Mouse (Mus musculus) embryonic facial prominence, embryonic 14.5 days (tissue): ENCODE data around the gene Foxb2. TPM values are rescaled to one million over a fixed set of nuclear protein-coding genes. Genes with fewer than 3 reads are reported as not detected.
A peak's percentile ranks its signal among the peaks of the same experiment; 100 is the strongest.

Experiments used
- ATAC-seq: fragments of 200-750 bp; cut with Nextera tagmentation; 2 replicates; pipeline ENCODE4 v1.8.0; 2017; ENCODE audit warnings: low read depth, moderate number of reproducible peaks, moderate TSS enrichment
- DNase-seq: peaks from one replicate; pipeline ENCODE4 v3.0.0-alpha.2; 2015; ENCODE audit warnings: low spot score
- H3K27ac ChIP-seq: fragments of 300-500 bp; sonication (generic); replicated peaks from 2 replicates; pipeline ENCODE4 v1.5.1; 2014; ENCODE audit warnings: low read depth, mild to moderate bottlenecking, low read length, moderate library complexity
- H3K27me3 ChIP-seq: fragments of 300-500 bp; sonication (generic); replicated peaks from 2 replicates; pipeline ENCODE4 v1.6.1; 2014; ENCODE audit warnings: low read length; ENCODE audit not compliant: control insufficient read depth, insufficient read depth
- H3K36me3 ChIP-seq: fragments of 300-500 bp; sonication (generic); 2 replicates; pipeline ENCODE4 v1.6.1; 2014; ENCODE audit warnings: low read length, mixed read lengths; ENCODE audit not compliant: control insufficient read depth, insufficient read depth
- H3K4me1 ChIP-seq: fragments of 300-500 bp; sonication (generic); 2 replicates; pipeline ENCODE4 v1.6.1; 2014; ENCODE audit warnings: antibody characterized with exemption, low read length; ENCODE audit not compliant: control insufficient read depth, insufficient read depth
- H3K4me2 ChIP-seq: fragments of 300-500 bp; sonication (generic); 2 replicates; pipeline ENCODE4 v1.6.1; 2014; ENCODE audit warnings: low read depth, mild to moderate bottlenecking, low read length, moderate library complexity, mixed read lengths
- H3K4me3 ChIP-seq: fragments of 300-500 bp; sonication (generic); 2 replicates; pipeline ENCODE4 v1.5.1; 2014; ENCODE audit warnings: low read depth, mild to moderate bottlenecking, low read length
- H3K9ac ChIP-seq: fragments of 300-500 bp; sonication (generic); 2 replicates; pipeline ENCODE4 v1.6.1; 2014; ENCODE audit warnings: low read depth, mild to moderate bottlenecking, low read length, moderate library complexity, mixed read lengths
- H3K9me3 ChIP-seq: fragments of 300-500 bp; sonication (generic); 2 replicates; pipeline ENCODE4 v1.6.1; 2016; ENCODE audit warnings: low read length; ENCODE audit not compliant: control insufficient read depth
- WGBS: fragments of 180-500 bp; shearing (Covaris S2); extraction: QIAGEN DNeasy Blood & Tissue Kit; methylation state at CpG from one replicate; pipeline ENCODE4 v1.1.7; 2014; 5-methylcytosine and 5-hydroxymethylcytosine counted together
- polyA plus RNA-seq: library from polyadenylated mRNA; unstranded; fragments of >200 nt; fragmentation: Nextera tagmentation; extraction: Ambion mirVana; gene quantifications from 2 replicates; pipeline ENCODE4 v1.2.1, GENCODE M21; 2014

The Foxb2 gene
- polyA plus RNA-seq, 1 experiment from 2014 or later, result not detected

- H3K4me1 ChIP-seq, result peaks cover 18% of the 10 kb centered on the region; the same call in 1 of the 2 replicates
- peak overlapping the region; percentile 43 for H3K4me3 ChIP-seq
Measured at GRCm38 (mm10) chr19:16873942-16874861, 597 bp upstream of the Foxb2 start.

GRCm38 (mm10) chr19:16872331-16873180 lies 1.0 kb downstream of the Foxb2 start:
- Histone ChIP-seq H3K27ac (no peak overlapping the region), H3K4me1 (peaks cover 21% of the 10 kb centered on the region; the same call in 1 of the 2 replicates), H3K9me3 (no peaks in the 10 kb centered on the region), H3K27me3 (peaks cover 99% of the 10 kb centered on the region), H3K9ac (peak overlapping the region; percentile 38; the same call in 1 of the 2 replicates), H3K4me2 (peak overlapping the region; percentile 81), H3K4me3 (peak overlapping the region; percentile 43), H3K36me3 (no peaks in the 10 kb centered on the region)
- ATAC-seq (peak; percentile 35; the same call in 1 of the 2 replicates), DNase-seq (no peak)
- 0% methylated on average over 29 of the region's 88 CpGs for WGBS

More at GRCm38 (mm10) chr19:16873942-16874861, 597 bp upstream of the Foxb2 start:
- H3K9me3 ChIP-seq, result no peaks in the 10 kb centered on the region
- H3K27me3 ChIP-seq, result peaks cover 99% of the 10 kb centered on the region
- DNase-seq (no peak), ATAC-seq (no peak; the same call in 1 of the 2 replicates)
- H3K9ac ChIP-seq, result 0 out of 2 replicates have a peak overlapping the region, but pooled peaks have one; percentile 6
- H3K4me2 ChIP-seq, result peak overlapping the region; percentile 81
- 1% methylated on average over 28 of the region's 55 CpGs for WGBS
- no peaks in the 10 kb centered on the region for H3K36me3 ChIP-seq
- H3K27ac ChIP-seq, result no peak overlapping the region

DNA sequence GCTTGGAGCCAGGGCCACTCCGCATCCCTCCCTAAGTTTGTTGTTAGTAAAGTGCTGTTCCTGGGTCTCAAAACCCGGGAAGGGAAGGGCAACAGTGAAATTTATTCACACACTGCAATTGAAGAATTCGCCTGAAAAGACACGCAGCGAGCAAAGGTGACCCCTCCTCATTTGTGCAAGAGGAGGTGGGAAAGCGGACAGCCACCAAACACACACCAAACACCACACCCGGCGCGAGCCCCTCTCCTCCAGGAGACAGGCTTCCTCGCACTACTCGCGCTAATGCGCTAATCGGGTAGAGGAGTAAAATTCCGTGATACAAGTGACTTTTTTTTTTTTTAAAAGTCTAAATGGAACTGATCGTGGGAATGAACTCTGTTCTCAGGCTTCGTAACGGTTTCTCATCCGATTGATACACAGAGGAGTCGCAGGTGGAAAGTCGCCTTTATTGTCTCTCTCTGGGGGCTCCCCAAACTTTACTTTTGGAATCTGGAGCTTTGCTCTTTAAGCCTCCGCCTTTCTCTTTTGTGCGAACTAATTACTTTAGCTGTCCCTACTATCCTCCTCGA lies 2.3 kb downstream of the Foxb2 start:
- Histone ChIP-seq H3K4me1 (peaks cover 21% of the 10 kb centered on the region; the same call in 1 of the 2 replicates), H3K27me3 (peaks cover 88% of the 10 kb centered on the region), H3K9ac (no peak overlapping the region), H3K4me2 (no peak overlapping the region), H3K36me3 (no peaks in the 10 kb centered on the region), H3K4me3 (0 out of 2 replicates have a peak overlapping the region, but pooled peaks have one; percentile 13), H3K27ac (no peak overlapping the region), H3K9me3 (no peaks in the 10 kb centered on the region)
- ATAC-seq (no peak), DNase-seq (no peak)
- WGBS, result 2% methylated on average over 24 of the region's 24 CpGs

DNA sequence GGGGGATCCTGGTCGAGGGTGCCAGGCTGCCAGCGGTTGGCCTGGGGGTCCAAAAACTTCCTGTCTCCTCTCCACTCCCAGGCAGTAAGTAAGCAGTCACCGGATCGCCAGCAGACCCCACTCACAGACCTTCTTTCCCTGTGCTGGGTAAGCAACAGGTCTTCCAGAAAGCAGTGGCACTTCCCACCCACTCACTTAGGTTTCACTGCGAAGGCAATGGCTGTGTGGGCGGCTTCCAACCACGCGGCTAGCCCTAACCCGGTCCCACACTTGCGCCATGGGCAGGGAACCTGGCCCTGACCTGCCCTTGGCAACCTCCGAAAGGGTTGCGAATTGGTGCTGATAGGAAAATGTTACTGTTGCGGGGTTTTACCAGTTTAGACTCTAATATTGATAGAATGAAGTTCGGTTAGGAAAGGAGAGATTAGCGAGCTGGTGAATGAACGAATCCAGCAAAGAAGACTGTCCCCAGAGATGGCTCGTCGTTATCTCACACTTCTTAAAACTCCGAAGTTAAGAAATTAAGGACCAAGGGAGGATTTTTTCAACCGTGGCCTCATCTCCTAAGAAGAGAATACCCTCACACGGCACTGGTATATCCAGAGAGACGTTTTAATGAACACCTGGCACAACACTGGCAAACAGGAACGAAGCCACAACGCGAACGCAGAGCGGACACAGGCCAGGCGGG lies 3.0 kb downstream of the Foxb2 start:
- Histone ChIP-seq H3K36me3 (no peaks in the 10 kb centered on the region), H3K27ac (no peak overlapping the region), H3K4me3 (0 out of 2 replicates have a peak overlapping the region, but pooled peaks have one; percentile 13), H3K9ac (no peak overlapping the region), H3K4me2 (no peak overlapping the region), H3K9me3 (no peaks in the 10 kb centered on the region), H3K4me1 (peaks cover 21% of the 10 kb centered on the region; the same call in 1 of the 2 replicates), H3K27me3 (peaks cover 83% of the 10 kb centered on the region)
- 5% methylated on average over 28 of the region's 28 CpGs for WGBS
- ATAC-seq (no peak), DNase-seq (no peak)

GRCm38 (mm10) chr19:16868534-16868933 lies 5.1 kb downstream of the Foxb2 start:
- DNase-seq (peak; percentile 75), ATAC-seq (no peak)
- H3K4me2 ChIP-seq, result no peak overlapping the region
- H3K27ac ChIP-seq, result no peak overlapping the region
- no peak overlapping the region for H3K9ac ChIP-seq
- H3K27me3 ChIP-seq, result peaks cover 62% of the 10 kb centered on the region
- no peaks in the 10 kb centered on the region for H3K9me3 ChIP-seq
- H3K36me3 ChIP-seq, result no peaks in the 10 kb centered on the region
- WGBS, result 30% methylated on average over 5 of the region's 5 CpGs
- H3K4me1 ChIP-seq, result peaks cover 14% of the 10 kb centered on the region; the same call in 1 of the 2 replicates
- no peak overlapping the region for H3K4me3 ChIP-seq

DNA sequence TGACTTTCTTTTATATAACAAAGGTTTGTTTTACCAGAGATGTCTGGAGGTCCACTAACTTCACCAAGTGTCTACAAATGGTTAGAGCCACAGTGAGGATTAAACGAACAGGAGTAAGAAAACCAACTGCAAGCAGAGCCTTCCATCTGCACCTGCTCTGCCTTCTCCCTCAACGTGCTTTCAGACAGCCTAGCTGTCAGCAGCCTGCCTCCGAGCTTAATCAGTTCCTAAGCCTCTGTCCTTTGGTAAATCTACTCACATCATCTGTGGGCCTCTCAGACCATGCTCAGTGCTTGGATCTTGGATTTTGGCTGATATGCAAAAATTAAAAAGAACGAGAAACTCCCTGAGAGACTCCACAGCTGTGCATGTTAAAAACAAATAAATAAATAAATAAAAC lies 15.0 kb downstream of the Foxb2 start:
- ATAC-seq (peak; percentile 72; the same call in 1 of the 2 replicates), DNase-seq (peak; percentile 66)
- H3K27me3 ChIP-seq, result no peaks in the 10 kb centered on the region
- H3K27ac ChIP-seq, result no peak overlapping the region
- no peaks in the 10 kb centered on the region for H3K9me3 ChIP-seq
- 39% methylated on average over 4 of the region's 4 CpGs for WGBS
- H3K4me2 ChIP-seq, result no peak overlapping the region
- no peak overlapping the region for H3K4me3 ChIP-seq
- no peaks in the 10 kb centered on the region for H3K4me1 ChIP-seq
- no peaks in the 10 kb centered on the region for H3K36me3 ChIP-seq
- no peak overlapping the region for H3K9ac ChIP-seq

GRCm38 (mm10) chr19:16856752-16857151 lies 16.9 kb downstream of the Foxb2 start:
- H3K4me2 ChIP-seq, result no peak overlapping the region
- no peaks in the 10 kb centered on the region for H3K27me3 ChIP-seq
- H3K36me3 ChIP-seq, result no peaks in the 10 kb centered on the region
- no peaks in the 10 kb centered on the region for H3K9me3 ChIP-seq
- DNase-seq (no peak), ATAC-seq (no peak)
- 71% methylated on average over 5 of the region's 5 CpGs for WGBS
- H3K4me1 ChIP-seq, result no peaks in the 10 kb centered on the region
- no peak overlapping the region for H3K27ac ChIP-seq
- no peak overlapping the region for H3K4me3 ChIP-seq
- no peak overlapping the region for H3K9ac ChIP-seq
